Comparison of ENCODE assay signal across 8 mouse cellular contexts in genomic region chr5:143731483-143732112, GRCm38 (mm10). TPM values are rescaled to one million over a fixed set of nuclear protein-coding genes. Genes with fewer than 3 reads are reported as not detected.
A peak's percentile ranks its signal among the peaks of the same experiment; 100 is the strongest.
DNase-seq lines count a peak whose midpoint lies in the region; ATAC-seq and TF ChIP-seq lines count a peak whose summit lies in the region.

No protein-coding gene starts in this region.

- DNase-seq in gastrocnemius, adult 2 months: peak; percentile 58
- no peak for DNase-seq in gastrocnemius, adult 18-20 months (ENCODE audit: low spot score)
- DNase-seq in adrenal gland, postnatal 14 days: peak; percentile 65
- no peak for DNase-seq in forebrain, postnatal 0 days
- DNase-seq in lung, postnatal 36 days: peak; percentile 5
- DNase-seq in layer of hippocampus, adult 8-10 months (ENCODE audit: low spot score in 2 of 2): no peak

- peak overlapping the region; percentile 73 for H3K4me3 ChIP-seq in gastrocnemius, adult 2 months
- H3K4me3 ChIP-seq in forebrain, postnatal 0 days (ENCODE audit: low read depth, low read length): peak overlapping the region; percentile 97
- H3K4me3 ChIP-seq in intestine, embryonic 16.5 days (ENCODE audit: low read length): peak overlapping the region; percentile 93
- peak overlapping the region; percentile 84 for H3K4me3 ChIP-seq in stomach, embryonic 14.5 days (ENCODE audit: low read depth, low read length)

- no peaks in the 10 kb centered on the region for H3K27me3 ChIP-seq in forebrain, postnatal 0 days (ENCODE audit: insufficient read depth, low read length)
- H3K27me3 ChIP-seq in intestine, embryonic 16.5 days (replicated peaks; ENCODE audit: control insufficient read depth, insufficient read depth, low read length): no peaks in the 10 kb centered on the region
- H3K27me3 ChIP-seq in stomach, embryonic 14.5 days (ENCODE audit: control insufficient read depth, insufficient read depth, low read length): no peaks in the 10 kb centered on the region

- peak overlapping the region; percentile 86 for H3K9ac ChIP-seq in forebrain, postnatal 0 days
- peak overlapping the region; percentile 96 for H3K9ac ChIP-seq in intestine, embryonic 16.5 days (ENCODE audit: low read depth, low read length)
- H3K9ac ChIP-seq in stomach, embryonic 14.5 days (replicated peaks; ENCODE audit: low read depth, low read length): peak overlapping the region; percentile 96

- no peak for TF ChIP-seq CTCF in gastrocnemius, adult 2 months (IDR thresholded peaks at IDR 0.05)
- TF ChIP-seq CTCF in forebrain, postnatal 0 days (IDR thresholded peaks at IDR 0.05; ENCODE audit: low read depth): no peak

- H3K9me3 ChIP-seq in forebrain, postnatal 0 days (ENCODE audit: low read length): no peaks in the 10 kb centered on the region
- no peaks in the 10 kb centered on the region for H3K9me3 ChIP-seq in intestine, embryonic 16.5 days (ENCODE audit: control insufficient read depth, low read length)
- H3K9me3 ChIP-seq in stomach, embryonic 14.5 days (ENCODE audit: control insufficient read depth, low read depth, low read length): no peaks in the 10 kb centered on the region

- intact Hi-C loops in gastrocnemius, adult 2 months (cut with DNase I): loop anchor here (1.0 to 5.0 kb wide), 3 partner anchors 179 to 246 kb away; no protein-coding TSS in a partner anchor

- peak overlapping the region; percentile 88 for H3K4me2 ChIP-seq in forebrain, postnatal 0 days (ENCODE audit: low read depth)
- peak overlapping the region; percentile 73 for H3K4me2 ChIP-seq in intestine, embryonic 16.5 days (ENCODE audit: low read depth, low read length)
- peak overlapping the region; percentile 73 for H3K4me2 ChIP-seq in stomach, embryonic 14.5 days (replicated peaks; ENCODE audit: low read depth, low read length)

- peak; percentile 11; the same call in 1 of the 2 replicates for ATAC-seq in forebrain, postnatal 0 days
- ATAC-seq in intestine, embryonic 16.5 days: peak; percentile 39
- ATAC-seq in stomach, embryonic 14.5 days (ENCODE audit: insufficient number of reproducible peaks, insufficient read depth, low FRiP score, low read depth): peak; percentile 30

- H3K36me3 ChIP-seq in forebrain, postnatal 0 days (ENCODE audit: insufficient read depth): peaks cover 5% of the 10 kb centered on the region; the same call in 1 of the 2 replicates
- H3K36me3 ChIP-seq in intestine, embryonic 16.5 days (ENCODE audit: control insufficient read depth, insufficient read depth, low read length): no peaks in the 10 kb centered on the region
- peaks cover 11% of the 10 kb centered on the region; the same call in 1 of the 2 replicates for H3K36me3 ChIP-seq in stomach, embryonic 14.5 days (ENCODE audit: control insufficient read depth, insufficient read depth, low read length)

- H3K4me1 ChIP-seq in forebrain, postnatal 0 days (ENCODE audit: insufficient read depth): peaks cover 11% of the 10 kb centered on the region
- peaks cover 8% of the 10 kb centered on the region for H3K4me1 ChIP-seq in intestine, embryonic 16.5 days (ENCODE audit: control insufficient read depth, insufficient read depth, low read length)
- peaks cover 15% of the 10 kb centered on the region; the same call in 1 of the 2 replicates for H3K4me1 ChIP-seq in stomach, embryonic 14.5 days (ENCODE audit: control insufficient read depth, insufficient read depth, low read length)

- 1% methylated on average over 40 of the region's 82 CpGs for WGBS in forebrain, postnatal 0 days
- under 1% methylated on average over 37 of the region's 82 CpGs for WGBS in intestine, embryonic 16.5 days
- WGBS in stomach, embryonic 14.5 days: under 1% methylated on average over 66 of the region's 82 CpGs

- H3K27ac ChIP-seq in gastrocnemius, adult 2 months: peak overlapping the region; percentile 98
- peak overlapping the region; percentile 85 for H3K27ac ChIP-seq in forebrain, postnatal 0 days (ENCODE audit: low read depth, low read length)
- H3K27ac ChIP-seq in intestine, embryonic 16.5 days (ENCODE audit: low read length): peak overlapping the region; percentile 92
- peak overlapping the region; percentile 74 for H3K27ac ChIP-seq in stomach, embryonic 14.5 days (ENCODE audit: low read length)

RNA-seq across cellular contexts. Expression of gene Usp42, which starts 0.5 kb away (rescaled TPM):
- total RNA-seq in gastrocnemius, adult 2 months (2021): 1 to 10 TPM; 5.3 to 6.1 TPM
- 1 to 10 TPM; 5.3 to 5.5 TPM for total RNA-seq in gastrocnemius, adult 18-20 months (2021)
- total RNA-seq in adrenal gland, postnatal 14 days (2021): 13.5 and 16.8 TPM in 2 replicates
- total RNA-seq in forebrain, postnatal 0 days (2014; rRNA removed): 21.3 and 25.1 TPM in 2 replicates
- 10.7 and 16.8 TPM in 2 replicates for polyA plus RNA-seq in forebrain, postnatal 0 days (2015; fragmentation: Nextera tagmentation; extraction: Ambion mirVana)
- polyA plus RNA-seq in intestine, embryonic 16.5 days (2015; fragmentation: Nextera tagmentation; extraction: Ambion mirVana): 9.9 and 10.5 TPM in 2 replicates
- 21.8 TPM in 2 replicates for polyA plus RNA-seq in stomach, embryonic 14.5 days (2014; fragmentation: Nextera tagmentation; extraction: Ambion mirVana)
- 10 to 100 TPM; 20.6 to 24.0 (median 21.4) TPM for total RNA-seq in layer of hippocampus, adult 8-10 months (2022)

Comparison
In these comparisons a context has a peak if more than half of its experiments do, and no peak if none do; other contexts are left out.
1. DNase-seq: peak in gastrocnemius, adult 2 months (single experiment), adrenal gland, postnatal 14 days (single experiment) and lung, postnatal 36 days (single experiment); none in gastrocnemius, adult 18-20 months (single experiment), forebrain, postnatal 0 days (single experiment) and layer of hippocampus, adult 8-10 months (0 of 2).
2. Peak in every context shown above with its lines, with median percentiles within 50 percentile points of each other: H3K27ac ChIP-seq, H3K4me3 ChIP-seq, ATAC-seq, H3K4me2 ChIP-seq and H3K9ac ChIP-seq.